Mouse (Mus musculus) limb, embryonic 11.5 days (tissue): ENCODE results near the gene S100a5. TPM values are rescaled to one million over a fixed set of nuclear protein-coding genes. Genes with fewer than 3 reads are reported as not detected.

ENCODE experiments used
- ATAC-seq: fragments of 200-750 bp; cut with Nextera tagmentation; 2 replicates; pipeline ENCODE4 v1.8.0; 2017; ENCODE audit warnings: low read depth; ENCODE audit not compliant: insufficient number of reproducible peaks, low FRiP score, low TSS enrichment
- DNase-seq: peaks from one replicate; pipeline ENCODE4 v3.0.0-alpha.2; 2015; ENCODE audit warnings: low spot score
- H3K27ac ChIP-seq: fragments of 300-500 bp; sonication (generic); replicated peaks from 2 replicates; pipeline ENCODE4 v1.5.1; 2014; ENCODE audit warnings: low read depth, mild to moderate bottlenecking, low read length
- H3K27me3 ChIP-seq: fragments of 300-500 bp; sonication (generic); 2 replicates; pipeline ENCODE4 v1.6.1; 2014; ENCODE audit warnings: mild to moderate bottlenecking, low read length, mixed read lengths; ENCODE audit not compliant: control insufficient read depth, insufficient read depth
- H3K36me3 ChIP-seq: fragments of 300-500 bp; sonication (generic); 2 replicates; pipeline ENCODE4 v1.6.1; 2014; ENCODE audit warnings: mild to moderate bottlenecking, low read length, moderate library complexity, mixed read lengths; ENCODE audit not compliant: control insufficient read depth, insufficient read depth
- H3K4me1 ChIP-seq: fragments of 300-500 bp; sonication (generic); 2 replicates; pipeline ENCODE4 v1.6.1; 2014; ENCODE audit warnings: low read length, mixed read lengths; ENCODE audit not compliant: control insufficient read depth, insufficient read depth
- H3K4me2 ChIP-seq: fragments of 300-500 bp; sonication (generic); 2 replicates; pipeline ENCODE4 v1.6.1; 2014; ENCODE audit warnings: low read depth, mild to moderate bottlenecking, moderate library complexity; ENCODE audit not compliant: severe bottlenecking
- H3K4me3 ChIP-seq: fragments of 300-500 bp; sonication (generic); 2 replicates; pipeline ENCODE4 v1.5.1; 2014; ENCODE audit warnings: low read depth, low read length
- H3K9ac ChIP-seq: fragments of 300-500 bp; sonication (generic); 2 replicates; pipeline ENCODE4 v1.6.1; 2014; ENCODE audit warnings: mild to moderate bottlenecking, low read length
- H3K9me3 ChIP-seq: fragments of 300-500 bp; sonication (generic); 2 replicates; pipeline ENCODE4 v1.6.1; 2016; ENCODE audit warnings: low read length; ENCODE audit not compliant: control insufficient read depth
- WGBS: fragments of 180-500 bp; shearing (Covaris S2); extraction: QIAGEN DNeasy Blood & Tissue Kit; methylation state at CpG from one replicate; pipeline ENCODE4 v1.1.7; 2014; 5-methylcytosine and 5-hydroxymethylcytosine counted together
- polyA plus RNA-seq: library from polyadenylated mRNA; unstranded; fragments of >200 nt; fragmentation: Nextera tagmentation; extraction: Ambion mirVana; gene quantifications from 2 replicates; pipeline ENCODE4 v1.2.1, GENCODE M21; 2014

Gene S100a5
- polyA plus RNA-seq, 1 experiment from 2014 or later, result not detected

- no peak for DNase-seq
- Histone ChIP-seq H3K27me3 (no peaks in the 10 kb centered on the region), H3K4me2 (no peak overlapping the region), H3K9ac (no peak overlapping the region), H3K27ac (no peak overlapping the region), H3K4me3 (no peak overlapping the region), H3K4me1 (no peaks in the 10 kb centered on the region), H3K9me3 (no peaks in the 10 kb centered on the region), H3K36me3 (no peaks in the 10 kb centered on the region)
- 84% methylated on average over 2 of the region's 2 CpGs for WGBS
- no peak for ATAC-seq
Measured at GRCm38 (mm10) chr3:90631984-90632383, 23.7 kb downstream of the S100a5 start.

DNA sequence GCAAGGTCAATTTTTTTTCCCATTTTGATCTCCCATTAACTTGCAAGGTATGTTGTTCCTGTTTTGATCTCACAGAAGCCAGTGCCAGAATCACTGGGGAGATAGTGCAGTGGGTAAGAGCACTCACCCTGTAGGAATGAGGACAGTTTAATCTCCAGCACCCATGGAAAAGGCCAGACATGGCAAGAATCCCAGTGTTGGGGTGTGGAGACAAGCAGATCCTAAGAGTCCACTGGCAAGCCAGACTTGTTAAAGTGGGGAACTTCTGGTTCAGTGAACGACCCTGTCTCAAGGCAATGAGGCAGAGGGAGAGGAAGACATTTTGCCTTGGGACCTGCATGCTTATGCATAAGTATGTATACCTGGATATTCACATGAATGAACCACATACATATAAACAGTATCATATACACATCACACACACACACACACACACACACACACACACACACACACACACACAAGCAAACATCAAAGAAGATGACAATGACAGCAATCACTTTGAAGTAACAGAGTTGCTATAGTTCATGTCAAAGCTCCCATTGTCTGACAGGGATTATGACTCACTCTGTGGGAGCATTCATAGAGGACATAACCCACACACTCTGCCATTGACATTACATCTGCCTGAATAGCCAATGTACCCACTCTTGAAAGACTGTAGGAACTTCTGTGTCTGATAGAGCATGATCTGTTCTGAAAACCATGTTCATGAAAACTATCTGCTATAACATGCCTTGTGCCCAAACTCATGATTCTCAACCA is 30.4 kb downstream of the S100a5 start:
- ATAC-seq (no peak), DNase-seq (no peak)
- Histone ChIP-seq H3K27me3 (no peaks in the 10 kb centered on the region), H3K9ac (no peak overlapping the region), H3K4me2 (no peak overlapping the region), H3K36me3 (no peaks in the 10 kb centered on the region), H3K4me3 (no peak overlapping the region), H3K4me1 (no peaks in the 10 kb centered on the region), H3K9me3 (no peaks in the 10 kb centered on the region), H3K27ac (no peak overlapping the region)
- WGBS, result 63% methylated on average over 1 of the region's 1 CpGs

DNA sequence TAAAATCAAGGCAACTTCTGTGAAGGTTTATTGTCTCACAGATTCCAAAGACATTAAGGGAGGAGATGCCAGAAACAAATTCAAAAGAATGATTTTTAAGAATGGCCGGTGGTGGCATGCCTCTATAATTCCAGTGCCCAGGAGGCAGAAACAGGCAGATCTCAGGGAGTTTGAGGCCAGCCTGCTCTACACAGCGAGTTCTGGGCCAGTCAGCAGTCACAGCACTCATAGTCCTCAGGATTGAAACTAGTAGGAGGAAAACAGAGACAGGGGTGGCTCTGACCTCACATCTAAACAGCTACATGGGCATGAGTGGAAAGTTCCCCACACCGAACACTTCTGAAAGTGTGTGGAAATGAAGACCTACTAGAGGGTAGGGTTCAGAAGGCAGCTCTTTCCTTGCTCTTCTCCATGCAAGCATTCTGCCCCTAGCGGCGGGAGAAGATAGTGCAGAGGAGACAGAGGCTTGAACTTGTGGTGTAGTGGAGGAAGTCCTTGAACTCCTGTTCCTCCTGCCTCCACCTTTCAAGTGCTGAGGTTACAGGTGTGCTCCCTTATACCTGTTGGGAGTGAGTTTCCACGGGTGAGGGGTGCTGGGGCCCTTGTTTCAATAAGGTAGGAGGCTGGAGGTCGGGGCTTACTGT is 31.3 kb downstream of the S100a5 start:
- no peak overlapping the region for H3K4me2 ChIP-seq
- no peaks in the 10 kb centered on the region for H3K9me3 ChIP-seq
- H3K9ac ChIP-seq, result no peak overlapping the region
- no peaks in the 10 kb centered on the region for H3K27me3 ChIP-seq
- ATAC-seq (no peak), DNase-seq (peak; percentile 61)
- H3K27ac ChIP-seq, result no peak overlapping the region
- no peaks in the 10 kb centered on the region for H3K36me3 ChIP-seq
- no peaks in the 10 kb centered on the region for H3K4me1 ChIP-seq
- 48% methylated on average over 7 of the region's 7 CpGs for WGBS
- H3K4me3 ChIP-seq, result no peak overlapping the region

GRCm38 (mm10) chr3:90640981-90641380 is 32.7 kb downstream of the S100a5 start:
- Histone ChIP-seq H3K4me1 (no peaks in the 10 kb centered on the region), H3K4me2 (no peak overlapping the region), H3K27me3 (no peaks in the 10 kb centered on the region), H3K36me3 (no peaks in the 10 kb centered on the region), H3K4me3 (no peak overlapping the region), H3K9me3 (no peaks in the 10 kb centered on the region), H3K27ac (no peak overlapping the region), H3K9ac (no peak overlapping the region)
- DNase-seq (no peak), ATAC-seq (no peak)
- 85% methylated on average over 7 of the region's 7 CpGs for WGBS

DNA sequence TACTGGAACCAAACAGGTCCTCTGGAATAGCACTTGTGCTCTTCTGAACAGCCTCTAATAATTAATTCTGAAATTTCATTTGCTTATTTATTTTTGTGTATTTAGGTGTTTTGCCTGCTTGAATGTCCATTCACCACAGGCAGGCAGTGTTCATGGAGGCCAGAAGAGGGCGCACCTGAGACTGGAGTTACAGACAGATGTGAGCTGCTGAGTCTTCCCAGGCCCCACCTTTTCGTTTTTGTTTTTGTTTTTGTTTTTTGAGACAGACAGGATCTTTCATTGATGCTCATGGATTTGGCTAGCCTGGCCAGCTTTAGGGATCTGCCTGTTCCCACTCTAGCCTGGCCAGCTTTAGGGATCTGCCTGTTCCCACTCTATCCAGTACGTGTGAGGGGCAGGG is 35.9 kb downstream of the S100a5 start:
- ATAC-seq (no peak), DNase-seq (peak; percentile 60)
- H3K9me3 ChIP-seq, result no peaks in the 10 kb centered on the region
- no peaks in the 10 kb centered on the region for H3K27me3 ChIP-seq
- 51% methylated on average over 3 of the region's 3 CpGs for WGBS
- H3K4me2 ChIP-seq, result no peak overlapping the region
- H3K4me3 ChIP-seq, result no peak overlapping the region
- H3K27ac ChIP-seq, result no peak overlapping the region
- no peak overlapping the region for H3K9ac ChIP-seq
- H3K4me1 ChIP-seq, result no peaks in the 10 kb centered on the region
- H3K36me3 ChIP-seq, result no peaks in the 10 kb centered on the region

DNA sequence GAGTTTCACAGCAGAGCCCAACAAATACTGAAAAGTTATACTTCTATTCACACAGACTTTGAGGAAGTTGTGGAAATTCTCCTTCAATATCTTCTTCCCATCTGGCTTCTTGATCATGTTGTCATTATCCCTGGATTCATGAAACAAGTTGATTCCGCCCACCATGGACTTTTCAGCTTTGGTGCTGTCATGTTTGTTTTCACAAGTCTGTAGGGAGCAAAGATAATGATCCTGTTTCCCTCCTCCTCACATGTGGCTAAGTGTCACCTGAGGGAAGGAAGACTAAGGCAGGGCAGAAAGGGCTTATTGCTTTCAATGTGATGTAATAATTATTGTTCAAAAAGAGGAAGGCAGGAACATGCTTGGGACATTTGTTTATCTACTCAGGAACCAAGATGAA is 39.0 kb downstream of the S100a5 start:
- ATAC-seq (no peak), DNase-seq (no peak)
- no peak overlapping the region for H3K9ac ChIP-seq
- H3K4me2 ChIP-seq, result no peak overlapping the region
- H3K27me3 ChIP-seq, result no peaks in the 10 kb centered on the region
- H3K4me1 ChIP-seq, result no peaks in the 10 kb centered on the region
- H3K36me3 ChIP-seq, result no peaks in the 10 kb centered on the region
- WGBS, result 88% methylated on average over 1 of the region's 1 CpGs
- H3K4me3 ChIP-seq, result no peak overlapping the region
- no peaks in the 10 kb centered on the region for H3K9me3 ChIP-seq
- no peak overlapping the region for H3K27ac ChIP-seq

DNA sequence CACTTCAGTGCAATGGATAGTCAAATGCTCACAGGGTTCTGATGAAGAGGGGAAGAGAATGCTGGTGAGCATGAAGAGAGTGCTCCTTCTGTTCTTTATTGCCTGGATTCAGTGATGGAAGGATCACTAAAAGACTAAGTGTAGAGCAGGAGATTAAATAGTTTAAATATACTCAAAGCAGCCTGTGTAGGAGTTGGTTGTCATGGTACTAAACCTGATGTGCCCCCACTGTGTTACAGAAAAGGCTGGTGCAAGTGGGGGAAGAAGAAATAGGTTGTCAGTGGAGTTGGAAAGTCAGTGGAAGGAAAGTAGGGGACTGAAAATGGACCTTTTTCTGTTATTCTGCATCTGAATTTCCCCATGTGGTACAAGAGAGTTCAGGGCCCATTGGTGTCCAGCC is 40.7 kb downstream of the S100a5 start:
- Histone ChIP-seq H3K36me3 (no peaks in the 10 kb centered on the region), H3K4me1 (no peaks in the 10 kb centered on the region), H3K9me3 (no peaks in the 10 kb centered on the region), H3K4me3 (no peak overlapping the region), H3K27me3 (no peaks in the 10 kb centered on the region), H3K4me2 (no peak overlapping the region), H3K9ac (no peak overlapping the region), H3K27ac (no peak overlapping the region)
- ATAC-seq, result no peak
- no peak for DNase-seq

- Histone ChIP-seq H3K4me2 (no peak overlapping the region), H3K27ac (no peak overlapping the region), H3K36me3 (no peaks in the 10 kb centered on the region), H3K4me3 (no peak overlapping the region), H3K27me3 (no peaks in the 10 kb centered on the region), H3K9ac (no peak overlapping the region), H3K4me1 (no peaks in the 10 kb centered on the region), H3K9me3 (no peaks in the 10 kb centered on the region)
- no peak for ATAC-seq
- WGBS, result 92% methylated on average over 2 of the region's 2 CpGs
- DNase-seq, result no peak
Measured at GRCm38 (mm10) chr3:90649832-90650231, 41.5 kb downstream of the S100a5 start.
